Mouse (Mus musculus) neural tube, embryonic 14.5 days (tissue): ENCODE measurements around the gene Prrt1. TPM values are rescaled to one million over a fixed set of nuclear protein-coding genes. Genes with fewer than 3 reads are reported as not detected.
A peak's percentile ranks its signal among the peaks of the same experiment; 100 is the strongest.

Source experiments
- ATAC-seq: fragments of 200-750 bp; cut with Nextera tagmentation; 2 replicates; pipeline ENCODE4 v1.8.0; 2017; ENCODE audit warnings: low read depth, mild to moderate bottlenecking, moderate TSS enrichment, moderate library complexity
- H3K27ac ChIP-seq: fragments of 300-500 bp; sonication (generic); 2 replicates; pipeline ENCODE4 v1.5.1; 2014; ENCODE audit warnings: low read depth, mild to moderate bottlenecking, control low read depth, low read length, moderate library complexity, mixed read lengths
- H3K27me3 ChIP-seq: fragments of 300-500 bp; sonication (generic); 2 replicates; pipeline ENCODE4 v1.6.1; 2014; ENCODE audit warnings: low read length; ENCODE audit not compliant: control insufficient read depth, insufficient read depth
- H3K36me3 ChIP-seq: fragments of 300-500 bp; sonication (generic); 2 replicates; pipeline ENCODE4 v1.6.1; 2014; ENCODE audit warnings: low read length, mixed read lengths; ENCODE audit not compliant: control insufficient read depth, insufficient read depth
- H3K4me1 ChIP-seq: fragments of 300-500 bp; sonication (generic); 2 replicates; pipeline ENCODE4 v1.6.1; 2014; ENCODE audit warnings: low read length; ENCODE audit not compliant: control insufficient read depth, insufficient read depth
- H3K4me2 ChIP-seq: fragments of 300-500 bp; sonication (generic); 2 replicates; pipeline ENCODE4 v1.6.1; 2014; ENCODE audit warnings: mild to moderate bottlenecking, low read depth, low read length, control low read depth
- H3K4me3 ChIP-seq: fragments of 300-500 bp; sonication (generic); 2 replicates; pipeline ENCODE4 v1.5.1; 2014; ENCODE audit warnings: low read depth, low read length, control low read depth, mixed read lengths
- H3K9ac ChIP-seq: fragments of 300-500 bp; sonication (generic); replicated peaks from 2 replicates; pipeline ENCODE4 v1.6.1; 2014; ENCODE audit warnings: low read depth, mild to moderate bottlenecking, control low read depth, low read length, mixed read lengths
- H3K9me3 ChIP-seq: fragments of 300-500 bp; sonication (generic); 2 replicates; pipeline ENCODE4 v1.6.1; 2016; ENCODE audit warnings: low read length; ENCODE audit not compliant: control insufficient read depth
- WGBS: fragments of 180-500 bp; shearing (Covaris S2); extraction: QIAGEN DNeasy Blood & Tissue Kit; methylation state at CpG from one replicate; pipeline ENCODE4 v1.1.7; 2014; 5-methylcytosine and 5-hydroxymethylcytosine counted together
- polyA plus RNA-seq: library from polyadenylated mRNA; unstranded; fragments of >200 nt; fragmentation: Nextera tagmentation; extraction: Ambion mirVana; gene quantifications from 2 replicates; pipeline ENCODE4 v1.2.1, GENCODE M21; 2014

Prrt1 gene
- polyA plus RNA-seq, 1 experiment from 2014 or later, result 9.3 TPM

GRCm38 (mm10) chr17:34605609-34606008 is 23.7 kb upstream of the Prrt1 start:
- Histone ChIP-seq H3K9ac (peak overlapping the region; percentile 96), H3K27me3 (no peaks in the 10 kb centered on the region), H3K4me3 (peak overlapping the region; percentile 90), H3K4me2 (peak overlapping the region; percentile 97), H3K36me3 (peaks cover 5% of the 10 kb centered on the region; the same call in 1 of the 2 replicates), H3K4me1 (peaks cover 23% of the 10 kb centered on the region), H3K27ac (peak overlapping the region; percentile 86), H3K9me3 (no peaks in the 10 kb centered on the region)
- 0% methylated on average over 28 of the region's 30 CpGs for WGBS
- ATAC-seq, result peak; percentile 42

- peak overlapping the region; percentile 96 for H3K9ac ChIP-seq
- H3K4me1 ChIP-seq, result peaks cover 23% of the 10 kb centered on the region
- ATAC-seq, result no peak
- no peaks in the 10 kb centered on the region for H3K9me3 ChIP-seq
- H3K27ac ChIP-seq, result peak overlapping the region; percentile 86
- H3K4me3 ChIP-seq, result peak overlapping the region; percentile 90
- 18% methylated on average over 32 of the region's 32 CpGs for WGBS
- H3K36me3 ChIP-seq, result peaks cover 13% of the 10 kb centered on the region
- no peaks in the 10 kb centered on the region for H3K27me3 ChIP-seq
- H3K4me2 ChIP-seq, result peak overlapping the region; percentile 97
Measured at GRCm38 (mm10) chr17:34606186-34607039, 22.9 kb upstream of the Prrt1 start.

GRCm38 (mm10) chr17:34607997-34608396 is 21.3 kb upstream of the Prrt1 start:
- Histone ChIP-seq H3K9ac (no peak overlapping the region), H3K4me1 (peaks cover 16% of the 10 kb centered on the region), H3K4me2 (no peak overlapping the region), H3K27me3 (no peaks in the 10 kb centered on the region), H3K27ac (no peak overlapping the region), H3K36me3 (peaks cover 22% of the 10 kb centered on the region), H3K4me3 (no peak overlapping the region), H3K9me3 (no peaks in the 10 kb centered on the region)
- ATAC-seq, result no peak
- 86% methylated on average over 7 of the region's 7 CpGs for WGBS

GRCm38 (mm10) chr17:34611050-34611449 is 18.3 kb upstream of the Prrt1 start:
- Histone ChIP-seq H3K4me1 (peaks cover 10% of the 10 kb centered on the region), H3K9ac (no peak overlapping the region), H3K4me3 (no peak overlapping the region), H3K27me3 (no peaks in the 10 kb centered on the region), H3K4me2 (no peak overlapping the region), H3K27ac (no peak overlapping the region), H3K9me3 (no peaks in the 10 kb centered on the region), H3K36me3 (peaks cover 36% of the 10 kb centered on the region)
- ATAC-seq, result no peak
- WGBS, result 93% methylated on average over 8 of the region's 8 CpGs

- Histone ChIP-seq H3K36me3 (peaks cover 43% of the 10 kb centered on the region), H3K9me3 (no peaks in the 10 kb centered on the region), H3K9ac (no peak overlapping the region), H3K4me2 (no peak overlapping the region), H3K27ac (no peak overlapping the region), H3K27me3 (no peaks in the 10 kb centered on the region), H3K4me1 (peaks cover 5% of the 10 kb centered on the region; the same call in 1 of the 2 replicates), H3K4me3 (no peak overlapping the region)
- ATAC-seq, result no peak
- 90% methylated on average over 11 of the region's 11 CpGs for WGBS
Measured at GRCm38 (mm10) chr17:34613054-34613645, 16.2 kb upstream of the Prrt1 start.

- no peak for ATAC-seq
- Histone ChIP-seq H3K27ac (no peak overlapping the region), H3K9me3 (no peaks in the 10 kb centered on the region), H3K4me1 (peaks cover under 1% of the 10 kb centered on the region; the same call in 1 of the 2 replicates), H3K36me3 (peaks cover 43% of the 10 kb centered on the region), H3K27me3 (no peaks in the 10 kb centered on the region), H3K9ac (no peak overlapping the region), H3K4me2 (no peak overlapping the region), H3K4me3 (no peak overlapping the region)
- 86% methylated on average over 10 of the region's 10 CpGs for WGBS
Measured at GRCm38 (mm10) chr17:34613830-34614229, 15.5 kb upstream of the Prrt1 start.

- H3K27ac ChIP-seq, result no peak within 1 kb of the TSS
- no peak for ATAC-seq
- no peaks in the 10 kb centered on the region for H3K4me1 ChIP-seq
- H3K4me3 ChIP-seq, result no peak within 1 kb of the TSS
- no peak within 1 kb of the TSS for H3K9ac ChIP-seq
- no peaks in the 10 kb centered on the region for H3K27me3 ChIP-seq
- WGBS, result 57% methylated on average over 6 of the region's 6 CpGs
- peak within 1 kb of the TSS; percentile 14; the same call in 1 of the 2 replicates for H3K4me2 ChIP-seq
- peaks cover 38% of the 10 kb centered on the region for H3K36me3 ChIP-seq
- H3K9me3 ChIP-seq, result no peaks in the 10 kb centered on the region
Measured at GRCm38 (mm10) chr17:34615871-34616270, 13.5 kb upstream of the Prrt1 start, which contains the start of gene Egfl8. Gene Egfl8, minus strand, starts transcription at chr17:34615971.

- H3K4me1 ChIP-seq, result no peaks in the 10 kb centered on the region
- WGBS, result 21% methylated on average over 6 of the region's 6 CpGs
- no peaks in the 10 kb centered on the region for H3K27me3 ChIP-seq
- no peak overlapping the region for H3K9ac ChIP-seq
- H3K4me3 ChIP-seq, result no peak overlapping the region
- no peak overlapping the region for H3K27ac ChIP-seq
- ATAC-seq, result no peak
- H3K4me2 ChIP-seq, result no peak overlapping the region
- H3K36me3 ChIP-seq, result peaks cover 22% of the 10 kb centered on the region
- H3K9me3 ChIP-seq, result no peaks in the 10 kb centered on the region
Measured at GRCm38 (mm10) chr17:34618999-34619398, 10.3 kb upstream of the Prrt1 start.

- Histone ChIP-seq H3K4me3 (no peak overlapping the region), H3K27ac (no peak overlapping the region), H3K27me3 (no peaks in the 10 kb centered on the region), H3K4me1 (no peaks in the 10 kb centered on the region), H3K9ac (no peak overlapping the region), H3K9me3 (no peaks in the 10 kb centered on the region), H3K4me2 (no peak overlapping the region), H3K36me3 (peaks cover 10% of the 10 kb centered on the region)
- no peak for ATAC-seq
- 88% methylated on average over 8 of the region's 8 CpGs for WGBS
Measured at GRCm38 (mm10) chr17:34621006-34621405, 8.3 kb upstream of the Prrt1 start.
